Mouse (Mus musculus): ENCODE measurements at regions not wholly inside any gene's neighbourhood (a gene's known extent, or its start where the extent isn't known, plus 50 kb on each side); places are given as distances from the start of the nearest gene placed in this dataset.

DNA sequence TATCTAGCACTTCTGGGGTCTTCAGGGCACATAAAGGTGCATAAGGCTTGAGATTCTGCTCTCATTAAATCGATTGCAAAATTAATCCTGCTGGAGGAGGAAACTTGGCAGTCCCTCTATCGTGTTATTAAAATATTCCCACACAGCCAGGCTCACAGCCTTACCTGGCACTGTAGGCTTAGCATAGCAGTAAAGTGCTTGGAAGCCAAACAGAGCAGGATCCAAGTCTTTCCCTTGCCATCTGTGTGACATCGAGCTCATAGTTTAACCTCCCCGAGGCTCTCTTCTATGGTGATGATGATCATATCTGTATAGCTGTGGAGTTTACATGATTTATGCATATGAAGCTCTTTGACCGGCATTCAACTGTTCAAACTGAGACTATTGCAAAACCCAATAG lies 197.6 kb downstream of the Snx19 start:
- TF ChIP-seq CHD2 (IDR thresholded peaks at IDR 0.05; ENCODE audit: low read length), result no peak
- no peak for TF ChIP-seq ELF1 (IDR thresholded peaks at IDR 0.05; ENCODE audit: low read depth, low read length)
- no peak for TF ChIP-seq CTCF (conservative IDR thresholded peaks at IDR 0.05 in 1 of 2, IDR thresholded peaks at IDR 0.05 in 1 of 2; ENCODE audit: low read depth in 2 of 2, low read length in 2 of 2)
- no peak for TF ChIP-seq ZC3H11A (IDR thresholded peaks at IDR 0.05; ENCODE audit: low read depth, low read length)

Measured in CH12.LX (cell line).